Mouse (Mus musculus): Measurements from ENCODE around the gene Cdkal1. TPM values are rescaled to one million over a fixed set of nuclear protein-coding genes. Genes with fewer than 3 reads are reported as not detected.

Gene Cdkal1
- total RNA-seq, 2 experiments from 2014 or later: 25.0 to 28.2 TPM

GRCm38 (mm10) chr13:29610051-29610931, 245.2 kb downstream of the Cdkal1 start:
- DNase-seq: no peak
- intact Hi-C loops (cut with DNase I; ENCODE audit: low total_unique reads): no loop called here

- intact Hi-C loops (cut with DNase I; ENCODE audit: low total_unique reads): no loop called here
- DNase-seq: no peak
Observed at GRCm38 (mm10) chr13:29609441-29609840, 246.0 kb downstream of the Cdkal1 start.

GRCm38 (mm10) chr13:29604241-29604640, 251.2 kb downstream of the Cdkal1 start:
- DNase-seq: peak; percentile 71
- intact Hi-C loops (cut with DNase I; ENCODE audit: low total_unique reads): loop anchor here (2.0 kb wide), 1 partner anchor 645 kb away; no protein-coding TSS in a partner anchor

- no peak for DNase-seq
- intact Hi-C loops (cut with DNase I; ENCODE audit: low total_unique reads): no loop called here
Observed at GRCm38 (mm10) chr13:29603597-29603996, 251.9 kb downstream of the Cdkal1 start.

GRCm38 (mm10) chr13:29601033-29601432, 254.4 kb downstream of the Cdkal1 start:
- no peak for DNase-seq
- intact Hi-C loops (cut with DNase I; ENCODE audit: low total_unique reads): no loop called here

GRCm38 (mm10) chr13:29599646-29600045, 255.8 kb downstream of the Cdkal1 start:
- intact Hi-C loops (cut with DNase I; ENCODE audit: low total_unique reads): no loop called here

GRCm38 (mm10) chr13:29596735-29597134, 258.7 kb downstream of the Cdkal1 start:
- intact Hi-C loops (cut with DNase I; ENCODE audit: low total_unique reads): no loop called here
- DNase-seq: no peak

More at GRCm38 (mm10) chr13:29599646-29600045, 255.8 kb downstream of the Cdkal1 start:
- no peak for DNase-seq

- intact Hi-C loops (cut with DNase I; ENCODE audit: low total_unique reads): no loop called here
- no peak for DNase-seq
Observed at GRCm38 (mm10) chr13:29593096-29593495, 262.4 kb downstream of the Cdkal1 start.

GRCm38 (mm10) chr13:29590685-29591084, 264.8 kb downstream of the Cdkal1 start:
- intact Hi-C loops (cut with DNase I; ENCODE audit: low total_unique reads): no loop called here
- DNase-seq: no peak

GRCm38 (mm10) chr13:29590164-29590563, 265.3 kb downstream of the Cdkal1 start:
- intact Hi-C loops (cut with DNase I; ENCODE audit: low total_unique reads): no loop called here
- no peak for DNase-seq

GRCm38 (mm10) chr13:29588693-29589092, 266.8 kb downstream of the Cdkal1 start:
- no peak for DNase-seq
- intact Hi-C loops (cut with DNase I; ENCODE audit: low total_unique reads): no loop called here

- DNase-seq: no peak
- intact Hi-C loops (cut with DNase I; ENCODE audit: low total_unique reads): no loop called here
Observed at GRCm38 (mm10) chr13:29581762-29582700, 273.4 kb downstream of the Cdkal1 start.

- intact Hi-C loops (cut with DNase I; ENCODE audit: low total_unique reads): no loop called here
- DNase-seq: no peak
Observed at GRCm38 (mm10) chr13:29580780-29581179, 274.7 kb downstream of the Cdkal1 start.

GRCm38 (mm10) chr13:29580009-29580408, 275.5 kb downstream of the Cdkal1 start:
- intact Hi-C loops (cut with DNase I; ENCODE audit: low total_unique reads): no loop called here
- DNase-seq: no peak

- intact Hi-C loops (cut with DNase I; ENCODE audit: low total_unique reads): no loop called here
- no peak for DNase-seq
Observed at GRCm38 (mm10) chr13:29578621-29579020, 276.9 kb downstream of the Cdkal1 start.

- intact Hi-C loops (cut with DNase I; ENCODE audit: low total_unique reads): no loop called here
- DNase-seq: peak; percentile 7
Observed at GRCm38 (mm10) chr13:29574784-29575183, 280.7 kb downstream of the Cdkal1 start.

GRCm38 (mm10) chr13:29572477-29572876, 283.0 kb downstream of the Cdkal1 start:
- intact Hi-C loops (cut with DNase I; ENCODE audit: low total_unique reads): no loop called here

GRCm38 (mm10) chr13:29565710-29566109, 289.8 kb downstream of the Cdkal1 start:
- no peak for DNase-seq
- intact Hi-C loops (cut with DNase I; ENCODE audit: low total_unique reads): no loop called here

More at GRCm38 (mm10) chr13:29572477-29572876, 283.0 kb downstream of the Cdkal1 start:
- no peak for DNase-seq

GRCm38 (mm10) chr13:29559188-29559587, 296.3 kb downstream of the Cdkal1 start:
- intact Hi-C loops (cut with DNase I; ENCODE audit: low total_unique reads): no loop called here

GRCm38 (mm10) chr13:29555160-29555785, 300.2 kb downstream of the Cdkal1 start:
- intact Hi-C loops (cut with DNase I; ENCODE audit: low total_unique reads): no loop called here

More at GRCm38 (mm10) chr13:29559188-29559587, 296.3 kb downstream of the Cdkal1 start:
- no peak for DNase-seq

More at GRCm38 (mm10) chr13:29555160-29555785, 300.2 kb downstream of the Cdkal1 start:
- no peak for DNase-seq

All from gastrocnemius, postnatal 14 days (tissue).